Mouse (Mus musculus) heart, postnatal 0 days (tissue): Measurements from ENCODE around the gene Vapa.
"Not testable (repeated sequence)": the region's sequence is repeated elsewhere in the genome, so short reads cannot be mapped to it uniquely, and the experiment has no call there.

Source experiments
- CTCF ChIP-seq: IDR thresholded peaks from 2 replicates; pipeline ENCODE4 v1.5.1; 2016; ENCODE audit warnings: antibody characterized with exemption, control low read depth, low read depth
- EP300 ChIP-seq: IDR thresholded peaks from 2 replicates; pipeline ENCODE4 v1.6.1; 2016; ENCODE audit warnings: antibody characterized with exemption, low read depth

GRCm38 (mm10) chr17:65546221-65546620 lies 67.1 kb downstream of the Vapa start:
- not testable (repeated sequence) for TF ChIP-seq CTCF, EP300
